Mouse (Mus musculus) midbrain, embryonic 13.5 days (tissue): ENCODE results near the gene Ank2. TPM values are rescaled to one million over a fixed set of nuclear protein-coding genes. Genes with fewer than 3 reads are reported as not detected.

Experiments used
- ATAC-seq: fragments of 200-750 bp; cut with Nextera tagmentation; 2 replicates; pipeline ENCODE4 v1.8.0; 2017; ENCODE audit warnings: mild to moderate bottlenecking, moderate TSS enrichment, moderate library complexity
- H3K27ac ChIP-seq: fragments of 300-500 bp; sonication (generic); 2 replicates; pipeline ENCODE4 v1.5.1; 2015; ENCODE audit warnings: inconsistent platforms, mild to moderate bottlenecking, moderate library complexity
- H3K27me3 ChIP-seq: fragments of 300-500 bp; sonication (generic); 2 replicates; pipeline ENCODE4 v1.6.1; 2015; ENCODE audit warnings: mild to moderate bottlenecking, inconsistent platforms
- H3K36me3 ChIP-seq: fragments of 300-500 bp; sonication (generic); 2 replicates; pipeline ENCODE4 v1.6.1; 2015; ENCODE audit warnings: mild to moderate bottlenecking, inconsistent platforms
- H3K4me1 ChIP-seq: fragments of 300-500 bp; sonication (generic); replicated peaks from 2 replicates; pipeline ENCODE4 v1.6.1; 2015; ENCODE audit warnings: inconsistent platforms
- H3K4me2 ChIP-seq: fragments of 300-500 bp; sonication (generic); replicated peaks from 2 replicates; pipeline ENCODE4 v1.6.1; 2015; ENCODE audit warnings: moderate library complexity, mild to moderate bottlenecking, inconsistent platforms
- H3K4me3 ChIP-seq: fragments of 300-500 bp; sonication (generic); replicated peaks from 2 replicates; pipeline ENCODE4 v1.5.1; 2015; ENCODE audit warnings: mild to moderate bottlenecking, inconsistent platforms
- H3K9ac ChIP-seq: fragments of 300-500 bp; sonication (generic); replicated peaks from 2 replicates; pipeline ENCODE4 v1.6.1; 2015; ENCODE audit warnings: mild to moderate bottlenecking, inconsistent platforms
- H3K9me3 ChIP-seq: fragments of 300-500 bp; sonication (generic); 2 replicates; pipeline ENCODE4 v1.6.1; 2016; ENCODE audit warnings: mild to moderate bottlenecking, inconsistent platforms
- WGBS: fragments of 180-500 bp; shearing (Covaris S2); methylation state at CpG from one replicate; pipeline ENCODE4 v1.1.7; 2015; 5-methylcytosine and 5-hydroxymethylcytosine counted together
- polyA plus RNA-seq: library from polyadenylated mRNA; unstranded; fragments of >200 nt; fragmentation: Nextera tagmentation; extraction: Ambion mirVana; gene quantifications from 2 replicates; pipeline ENCODE4 v1.2.1, GENCODE M21; 2015

Gene Ank2
- polyA plus RNA-seq, 1 experiment from 2014 or later, result 186 TPM

DNA sequence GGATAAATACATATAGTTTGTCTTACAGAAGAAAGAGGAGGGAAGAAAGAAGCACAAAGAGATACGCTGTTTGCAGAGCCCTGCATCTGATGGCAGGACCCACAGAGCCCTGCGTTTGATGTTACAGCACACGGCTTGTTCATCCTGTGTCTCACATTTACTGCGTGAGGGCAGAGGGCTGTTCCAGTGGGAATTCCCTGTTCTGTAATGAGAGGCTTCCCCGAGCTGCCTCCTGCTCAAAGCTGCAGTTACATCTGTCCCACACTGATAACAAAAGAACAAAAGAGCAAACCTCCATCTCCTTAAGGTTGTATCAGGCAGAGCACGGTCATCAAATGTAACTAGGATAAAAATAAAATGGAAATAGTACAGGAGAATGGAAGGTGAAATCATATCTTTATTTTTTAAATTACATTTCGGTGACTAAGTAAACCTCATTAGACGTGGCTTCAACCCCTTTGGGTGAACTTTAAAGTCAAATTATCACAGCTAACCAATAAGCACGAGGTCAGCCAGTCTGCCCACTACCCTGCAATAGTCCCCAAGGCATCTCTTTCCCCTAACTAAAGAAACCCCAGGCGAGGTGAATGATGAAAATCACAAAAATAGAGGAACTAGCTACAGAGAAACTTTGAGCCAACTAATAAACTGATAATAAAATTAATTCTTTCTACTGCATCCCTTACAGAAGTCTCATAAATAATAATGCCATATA, 255.1 kb downstream of the Ank2 start:
- Histone ChIP-seq H3K4me3 (no peak overlapping the region), H3K36me3 (no peaks in the 10 kb centered on the region), H3K4me1 (peaks cover 41% of the 10 kb centered on the region), H3K9me3 (no peaks in the 10 kb centered on the region), H3K27ac (peak overlapping the region; percentile 82), H3K27me3 (no peaks in the 10 kb centered on the region), H3K9ac (peak overlapping the region; percentile 36; the same call in 1 of the 2 replicates), H3K4me2 (no peak overlapping the region; the same call in 1 of the 2 replicates)
- WGBS, result 29% methylated on average over 10 of the region's 10 CpGs
- peak; percentile 94 for ATAC-seq

DNA sequence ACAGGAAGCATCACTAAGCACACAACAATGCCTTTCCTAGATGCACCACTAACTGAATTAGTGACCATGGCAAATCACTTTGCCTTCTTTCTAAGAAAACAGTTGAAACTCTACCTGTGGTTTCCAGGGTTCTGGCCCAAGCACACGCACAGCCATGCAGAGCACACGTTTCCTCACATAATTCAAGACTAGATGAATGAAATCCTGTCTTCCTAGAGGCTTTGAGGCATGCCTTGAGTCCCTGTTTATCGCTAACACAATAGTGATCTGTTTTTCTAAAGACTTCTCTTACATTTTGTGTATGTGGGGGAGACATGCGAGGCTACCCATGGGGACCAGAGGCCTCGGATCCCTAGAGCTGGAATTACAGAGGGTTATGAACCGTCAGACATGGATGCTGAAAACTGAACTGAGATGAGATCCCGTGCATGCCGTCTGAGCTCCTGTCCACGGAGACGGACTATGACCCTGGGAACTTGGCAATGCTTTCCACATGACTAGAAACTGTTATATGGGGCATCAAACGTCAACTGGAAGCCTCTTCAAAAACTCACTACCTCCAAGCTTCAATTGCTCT, 256.8 kb downstream of the Ank2 start:
- Histone ChIP-seq H3K27ac (peak overlapping the region; percentile 10; the same call in 1 of the 2 replicates), H3K27me3 (no peaks in the 10 kb centered on the region), H3K9ac (no peak overlapping the region), H3K4me2 (no peak overlapping the region), H3K9me3 (no peaks in the 10 kb centered on the region), H3K4me3 (no peak overlapping the region), H3K4me1 (peaks cover 38% of the 10 kb centered on the region), H3K36me3 (0 out of 2 replicates have a peak, but pooled peaks cover 3% of the 10 kb centered on the region)
- 74% methylated on average over 11 of the region's 11 CpGs for WGBS
- ATAC-seq, result no peak

DNA sequence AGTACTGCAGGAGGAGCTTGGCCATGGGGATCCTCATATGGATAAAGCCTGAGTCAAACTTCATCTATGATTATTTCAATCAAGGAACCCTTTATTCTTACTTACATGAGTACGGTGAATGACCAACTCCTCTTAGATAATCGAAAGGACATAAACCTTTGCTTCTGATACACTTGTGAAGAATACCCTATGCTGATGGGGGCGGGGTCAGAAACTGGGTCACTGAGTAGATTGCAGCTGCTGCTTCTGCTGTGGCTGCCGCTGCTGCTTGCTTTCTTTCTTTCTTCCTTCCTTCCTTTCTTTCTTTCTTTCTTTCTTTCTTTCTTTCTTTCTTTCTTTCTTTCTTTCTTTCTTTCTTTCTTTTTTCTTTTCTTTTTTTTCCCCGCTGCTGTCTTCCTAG, 263.9 kb downstream of the Ank2 start:
- Histone ChIP-seq H3K4me3 (no peak overlapping the region), H3K4me2 (no peak overlapping the region), H3K27me3 (no peaks in the 10 kb centered on the region), H3K9ac (no peak overlapping the region), H3K27ac (no peak overlapping the region), H3K4me1 (peaks cover 11% of the 10 kb centered on the region), H3K36me3 (0 out of 2 replicates have a peak, but pooled peaks cover 3% of the 10 kb centered on the region), H3K9me3 (no peaks in the 10 kb centered on the region)
- WGBS, result 72% methylated on average over 5 of the region's 5 CpGs
- no peak for ATAC-seq

DNA sequence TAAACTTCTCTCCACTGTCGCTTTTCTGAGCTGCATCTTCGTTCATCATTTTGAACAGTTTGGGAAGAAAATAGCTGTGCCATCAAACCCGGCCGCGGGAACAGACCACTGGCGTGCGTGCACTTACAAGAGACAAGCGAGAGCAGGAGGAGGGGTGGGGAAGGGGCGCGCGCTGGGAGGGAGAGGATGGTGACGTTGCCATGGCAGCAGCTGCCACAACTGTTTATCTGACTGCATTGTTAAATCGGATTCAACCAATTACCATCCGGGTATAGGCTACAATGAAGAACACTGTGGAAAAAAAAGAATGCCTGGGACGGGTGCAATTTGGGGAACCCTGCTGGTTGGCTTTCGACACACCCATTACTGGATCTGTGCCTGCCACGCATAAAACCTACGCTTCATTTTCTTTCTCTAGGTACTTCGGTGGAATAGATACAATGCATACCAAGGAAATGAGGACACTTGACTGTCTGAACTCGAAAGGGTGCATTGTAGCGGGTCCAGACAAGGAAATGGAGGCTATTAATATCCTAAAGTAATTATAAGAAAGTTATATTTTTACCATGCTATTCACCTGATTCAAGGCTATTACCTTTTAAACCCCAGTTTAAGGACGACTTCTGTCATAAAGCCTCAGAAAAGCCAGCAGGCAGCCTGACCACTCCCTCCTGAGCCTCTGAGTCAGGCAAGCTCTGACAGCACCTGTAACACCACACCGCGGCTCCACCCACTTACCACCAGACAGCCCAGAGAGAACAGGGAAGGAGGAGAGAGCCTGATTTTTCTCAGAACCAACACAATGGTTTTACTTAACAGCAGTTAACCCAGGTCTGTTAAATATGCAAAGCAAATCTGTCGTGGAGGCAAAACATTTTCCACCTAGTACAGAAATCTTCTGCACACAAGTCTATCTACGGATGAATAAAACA, 273.1 kb downstream of the Ank2 start:
- H3K4me2 ChIP-seq, result peak overlapping the region; percentile 58
- peaks cover 41% of the 10 kb centered on the region for H3K4me1 ChIP-seq
- peak overlapping the region; percentile 80 for H3K9ac ChIP-seq
- no peaks in the 10 kb centered on the region for H3K9me3 ChIP-seq
- no peaks in the 10 kb centered on the region for H3K27me3 ChIP-seq
- peak overlapping the region; percentile 58 for H3K4me3 ChIP-seq
- H3K36me3 ChIP-seq, result no peaks in the 10 kb centered on the region
- H3K27ac ChIP-seq, result peak overlapping the region; percentile 89
- ATAC-seq, result peak; percentile 92
- WGBS, result 3% methylated on average over 26 of the region's 26 CpGs

DNA sequence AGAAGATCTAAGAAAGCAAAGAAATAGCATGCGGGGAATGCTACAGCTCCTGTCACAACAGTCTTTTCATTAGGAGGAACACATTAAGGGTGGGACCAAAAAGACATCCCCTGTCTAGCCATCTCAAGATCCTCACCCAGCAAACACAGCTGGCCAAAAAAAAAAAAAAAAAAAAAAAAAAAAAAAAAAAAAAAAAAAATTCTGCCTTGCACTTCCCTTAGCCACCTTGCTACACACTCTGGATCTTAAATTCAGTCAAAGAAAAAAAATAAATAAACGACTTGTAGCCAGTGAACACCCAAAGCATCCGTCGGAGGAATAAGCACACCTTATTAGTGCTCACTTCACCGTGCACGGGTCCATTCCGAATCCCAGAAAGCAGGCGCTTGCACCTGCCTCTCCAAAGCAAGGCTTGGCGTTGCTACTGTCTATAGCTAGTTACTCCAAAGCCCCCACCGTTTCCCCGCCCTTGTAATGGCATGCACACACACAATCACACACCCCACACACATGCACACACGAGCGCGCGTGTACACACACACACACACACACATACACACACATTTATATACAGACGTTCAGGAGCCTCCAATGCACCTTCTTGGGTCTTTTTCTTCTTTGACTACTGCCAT, 273.9 kb downstream of the Ank2 start:
- Histone ChIP-seq H3K4me2 (peak overlapping the region; percentile 58), H3K27me3 (no peaks in the 10 kb centered on the region), H3K9me3 (no peaks in the 10 kb centered on the region), H3K4me3 (peak overlapping the region; percentile 58), H3K9ac (peak overlapping the region; percentile 80), H3K36me3 (no peaks in the 10 kb centered on the region), H3K27ac (peak overlapping the region; percentile 89), H3K4me1 (peaks cover 41% of the 10 kb centered on the region)
- ATAC-seq, result peak; percentile 80
- WGBS, result 6% methylated on average over 16 of the region's 16 CpGs

DNA sequence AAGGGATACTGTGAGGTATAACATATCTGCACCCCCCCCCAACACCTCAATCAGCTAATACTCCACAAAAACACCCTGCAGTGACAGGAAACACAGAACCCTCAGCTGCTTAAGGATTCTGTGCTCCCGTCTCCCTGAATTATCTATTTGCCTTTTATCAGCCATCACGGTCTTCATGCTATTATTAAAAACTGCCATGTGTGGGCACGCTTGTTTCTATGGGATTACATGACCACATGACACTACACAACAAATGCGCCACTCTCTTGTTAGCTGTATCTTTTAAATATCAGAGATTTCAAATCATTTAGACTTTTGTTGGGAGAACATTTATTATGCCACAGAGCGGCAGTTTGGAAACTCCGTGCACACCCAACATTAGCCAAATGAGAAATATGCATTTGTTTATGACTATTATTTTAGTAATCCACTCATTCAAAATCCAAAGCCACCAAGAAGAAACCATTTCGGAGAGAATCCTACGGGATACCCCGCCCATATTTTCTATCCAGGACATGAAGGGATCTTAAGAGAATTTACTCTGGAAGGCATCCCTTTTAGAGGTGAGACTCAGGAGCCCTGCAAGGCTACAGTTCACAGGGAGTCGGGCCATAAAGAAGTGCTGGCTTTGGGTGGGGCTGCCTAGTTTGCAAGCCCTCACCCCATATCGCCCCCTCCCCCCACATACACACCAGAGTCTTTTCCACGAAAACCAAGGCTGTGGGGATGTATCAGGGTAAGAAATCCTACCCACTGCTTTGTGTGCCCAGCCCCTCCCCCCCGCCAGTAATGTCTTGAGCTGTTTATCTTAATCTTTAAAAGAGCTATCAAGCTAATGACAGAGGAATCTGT, 274.6 kb downstream of the Ank2 start:
- Histone ChIP-seq H3K4me3 (peak overlapping the region; percentile 58), H3K4me2 (peak overlapping the region; percentile 58), H3K9me3 (no peaks in the 10 kb centered on the region), H3K36me3 (peaks cover 3% of the 10 kb centered on the region; the same call in 1 of the 2 replicates), H3K4me1 (peaks cover 41% of the 10 kb centered on the region), H3K27ac (peak overlapping the region; percentile 89), H3K9ac (peak overlapping the region; percentile 80), H3K27me3 (no peaks in the 10 kb centered on the region)
- 39% methylated on average over 13 of the region's 13 CpGs for WGBS
- ATAC-seq, result 0 out of 2 replicates have a peak, but pooled peaks have one; percentile 5

DNA sequence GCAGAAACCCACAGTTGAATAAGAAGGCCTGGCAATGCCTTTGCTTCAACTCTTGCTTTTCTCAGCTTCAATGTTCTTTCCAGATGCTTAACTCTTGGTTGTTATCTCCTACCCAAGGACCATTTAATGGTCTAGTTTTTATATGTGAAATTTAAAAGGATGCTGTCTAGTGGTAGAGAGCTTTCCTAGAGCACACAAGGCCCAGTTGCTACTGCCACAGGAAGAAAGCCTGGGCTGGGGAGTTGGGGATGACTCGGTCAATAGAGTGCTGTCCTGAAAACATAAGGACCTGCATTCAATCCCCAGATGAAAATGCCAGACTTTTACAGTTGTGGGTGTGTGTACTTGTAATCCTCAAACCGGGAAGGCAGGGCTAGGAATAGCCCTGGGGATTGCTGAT, 277.1 kb downstream of the Ank2 start:
- peak overlapping the region; percentile 36 for H3K4me2 ChIP-seq
- WGBS, result 74% methylated on average over 2 of the region's 2 CpGs

DNA sequence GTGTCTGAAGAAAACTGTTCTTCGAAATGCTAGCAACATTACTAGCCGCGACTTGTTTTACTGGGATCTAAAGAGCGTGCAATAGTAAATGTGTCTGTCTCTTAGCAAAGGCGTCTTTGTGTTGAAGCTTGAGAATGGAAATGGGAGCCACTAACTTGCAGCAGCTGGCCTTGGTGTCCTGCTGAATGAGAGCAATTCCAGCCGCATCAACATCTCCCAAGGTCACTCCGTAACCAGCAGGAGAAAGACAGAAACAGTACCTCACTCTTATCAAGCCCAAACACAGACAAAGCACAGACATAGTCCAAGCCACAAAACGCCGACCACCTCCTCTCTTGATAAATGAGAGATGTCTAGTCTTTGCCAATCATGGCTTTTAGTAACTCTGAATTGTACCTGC, 278.3 kb downstream of the Ank2 start:
- Histone ChIP-seq H3K27me3 (no peaks in the 10 kb centered on the region), H3K9me3 (no peaks in the 10 kb centered on the region), H3K9ac (no peak overlapping the region), H3K4me1 (peaks cover 24% of the 10 kb centered on the region), H3K36me3 (peaks cover 5% of the 10 kb centered on the region; the same call in 1 of the 2 replicates), H3K4me2 (no peak overlapping the region), H3K27ac (no peak overlapping the region), H3K4me3 (no peak overlapping the region)
- 93% methylated on average over 9 of the region's 9 CpGs for WGBS
- ATAC-seq, result no peak

More for the DNA sequence above, 277.1 kb downstream of the Ank2 start:
- Histone ChIP-seq H3K9me3 (no peaks in the 10 kb centered on the region), H3K27ac (no peak overlapping the region), H3K4me1 (peaks cover 36% of the 10 kb centered on the region), H3K27me3 (no peaks in the 10 kb centered on the region), H3K9ac (no peak overlapping the region), H3K4me3 (no peak overlapping the region), H3K36me3 (peaks cover 5% of the 10 kb centered on the region; the same call in 1 of the 2 replicates)
- ATAC-seq, result no peak

DNA sequence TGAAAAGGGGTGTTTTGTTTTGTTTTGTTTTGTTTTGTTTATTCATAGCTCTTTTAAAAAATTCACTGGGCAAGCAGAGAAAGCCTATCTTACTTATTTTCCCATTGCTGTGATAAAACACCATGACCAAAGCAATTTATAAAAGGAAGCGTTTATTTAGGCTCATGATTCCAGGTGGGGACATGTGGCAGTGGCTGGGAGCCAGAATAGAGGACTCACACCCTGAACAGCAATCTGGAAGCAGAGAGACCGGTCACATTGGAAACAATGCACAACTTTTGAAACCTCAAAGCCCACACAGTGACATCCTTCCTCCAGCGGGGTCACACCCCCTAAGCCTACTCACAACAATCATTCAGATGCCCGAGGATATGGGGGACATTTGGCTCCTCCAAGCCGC, 285.6 kb downstream of the Ank2 start:
- WGBS, result 60% methylated on average over 5 of the region's 5 CpGs
- no peaks in the 10 kb centered on the region for H3K9me3 ChIP-seq
- no peak for ATAC-seq

DNA sequence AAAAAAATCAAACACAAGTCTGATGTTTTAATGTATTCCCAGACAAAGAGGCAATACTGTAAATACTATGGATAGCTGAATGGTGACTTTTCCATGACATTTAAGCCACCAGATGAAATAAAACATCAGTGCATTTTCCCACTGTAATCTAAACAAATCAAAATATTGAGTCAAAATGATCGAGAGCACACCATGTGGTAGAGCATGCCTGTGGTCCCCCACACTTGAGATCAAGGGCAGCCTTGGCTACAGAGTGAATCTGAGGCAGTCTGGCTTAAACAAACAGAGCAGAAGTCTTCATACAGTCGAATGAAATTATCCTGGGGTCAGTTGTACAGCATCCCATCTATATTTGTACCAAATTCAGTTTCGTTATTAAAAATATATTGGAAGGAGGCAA, 288.0 kb downstream of the Ank2 start:
- H3K9me3 ChIP-seq, result no peaks in the 10 kb centered on the region
- no peak for ATAC-seq
- H3K4me3 ChIP-seq, result no peak overlapping the region
- no peak overlapping the region for H3K9ac ChIP-seq
- WGBS, result 84% methylated on average over 3 of the region's 3 CpGs
- peaks cover 35% of the 10 kb centered on the region for H3K4me1 ChIP-seq
- no peak overlapping the region for H3K27ac ChIP-seq
- no peaks in the 10 kb centered on the region for H3K27me3 ChIP-seq
- no peaks in the 10 kb centered on the region for H3K36me3 ChIP-seq
- no peak overlapping the region for H3K4me2 ChIP-seq

More for the DNA sequence above, 285.6 kb downstream of the Ank2 start:
- H3K36me3 ChIP-seq, result 0 out of 2 replicates have a peak, but pooled peaks cover 2% of the 10 kb centered on the region
- H3K27me3 ChIP-seq, result no peaks in the 10 kb centered on the region
- no peak overlapping the region for H3K4me3 ChIP-seq
- no peak overlapping the region for H3K4me2 ChIP-seq
- H3K27ac ChIP-seq, result no peak overlapping the region
- no peak overlapping the region for H3K9ac ChIP-seq
- peaks cover 35% of the 10 kb centered on the region for H3K4me1 ChIP-seq

DNA sequence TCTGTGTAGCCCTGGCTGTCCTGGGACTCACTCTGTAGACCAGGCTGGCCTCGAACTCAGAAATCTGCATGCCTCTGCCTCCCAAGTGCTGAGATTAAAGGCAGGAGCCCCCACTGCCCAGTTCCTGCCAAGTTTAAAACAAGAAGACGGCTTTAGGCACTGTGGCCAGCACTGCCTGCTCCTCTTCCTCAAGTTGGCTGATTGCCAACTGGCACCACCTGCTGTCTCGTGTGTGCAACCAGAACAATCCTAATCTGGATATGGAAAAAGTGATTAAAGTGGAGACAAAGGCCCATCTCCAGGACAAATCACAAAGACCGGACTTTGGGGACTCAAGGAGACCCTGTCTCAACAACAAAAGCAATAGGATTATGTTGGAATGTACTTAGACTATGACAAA, 288.6 kb downstream of the Ank2 start:
- Histone ChIP-seq H3K4me3 (no peak overlapping the region), H3K9me3 (no peaks in the 10 kb centered on the region), H3K9ac (no peak overlapping the region), H3K27me3 (no peaks in the 10 kb centered on the region), H3K27ac (no peak overlapping the region), H3K4me1 (peaks cover 38% of the 10 kb centered on the region), H3K4me2 (no peak overlapping the region), H3K36me3 (no peaks in the 10 kb centered on the region)
- peak; percentile 60; the same call in 1 of the 2 replicates for ATAC-seq
- 29% methylated on average over 4 of the region's 4 CpGs for whole genome bisulfite sequencing
